Mouse (Mus musculus) skeletal muscle tissue, postnatal 0 days (tissue): ENCODE data around the gene Awat2. TPM values are rescaled to one million over a fixed set of nuclear protein-coding genes. Genes with fewer than 3 reads are reported as not detected.

ENCODE experiments used
- microRNA counts: library from miRNA; unstranded; fragments of <30 nt; microRNA quantifications from one replicate; lab custom pipeline; 2015
- microRNA-seq, 2 experiments: library from miRNA; unstranded; fragments of <30 nt; microRNA quantifications; one replicate each; pipeline ENCODE4; 2016
- polyA plus RNA-seq: library from polyadenylated mRNA; unstranded; fragments of >200 nt; fragmentation: Nextera tagmentation; extraction: Ambion mirVana; gene quantifications from 2 replicates; pipeline ENCODE4 v1.2.1, GENCODE M21; 2015

Gene Awat2
- 0.21 and 0.52 TPM in 2 replicates for polyA plus RNA-seq

GRCm38 (mm10) chrX:100442617-100443016 is at the start of gene Awat2:
TSS of gene Awat2 (minus strand) at chrX:100442717.

DNA sequence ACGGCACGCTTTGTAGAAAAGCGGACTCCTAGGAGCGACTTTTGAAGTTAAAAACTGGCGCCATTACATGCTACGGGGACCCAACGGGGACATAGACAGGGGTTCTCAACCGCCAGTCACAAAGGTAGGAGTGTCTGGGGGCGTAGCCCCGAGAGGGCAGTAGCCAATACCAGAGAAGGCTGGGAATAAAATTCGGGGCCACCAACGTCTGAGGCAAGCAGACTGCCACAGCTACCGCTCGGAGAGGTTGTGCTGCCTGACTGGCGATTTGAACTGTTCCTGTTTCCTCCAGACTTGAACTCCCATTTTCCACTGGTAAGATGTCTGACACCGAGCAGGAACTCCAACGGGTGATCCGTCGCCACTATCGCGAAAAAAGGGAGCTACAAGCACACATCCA is 13.8 kb downstream of the Awat2 start, which contains the start of gene Otud6a:
Gene Otud6a (plus strand): TSS at position 321 of the 400 bp plus-strand sequence.

MicroRNAs within 50 kb of the gene (microRNA counts, 519-probe panel; counts per million panel counts)
- microRNA mmu-miR-676 (lab: Ali Mortazavi, UCI), result 3,666 counts per million, percentile 77 among the panel's probes with 10 or more counts

Small RNA genes lying within 50 kb of the gene (microRNA-seq; reads per million reads assigned to microRNA genes)
- 1,026 to 1,168 reads per million in 2 experiments for gene Mir676

Other genes with a start within 250 kb of the Awat2 start
- not detected in 2 replicates for gene Otud6a, start 13.7 kb downstream of the Awat2 start, polyA plus RNA-seq
- 24.6 and 25.6 TPM in 2 replicates for gene Igbp1, start 51.6 kb upstream of the Awat2 start, polyA plus RNA-seq
- gene Dgat2l6, start 82.1 kb upstream of the Awat2 start, polyA plus RNA-seq, result not detected in 2 replicates
- gene Awat1, start 129.5 kb upstream of the Awat2 start, polyA plus RNA-seq, result not detected in 2 replicates
- gene P2ry4, start 152.2 kb upstream of the Awat2 start, polyA plus RNA-seq, result 0.27 TPM in 1 of 2 replicates, not detected in the other
- gene Arr3, start 162.8 kb upstream of the Awat2 start, polyA plus RNA-seq, result not detected in 2 replicates
- gene Kif4, start 183.0 kb upstream of the Awat2 start, polyA plus RNA-seq, result 3.4 and 4.0 TPM in 2 replicates
- 52.0 and 60.6 TPM in 2 replicates for gene Pdzd11, start 183.9 kb upstream of the Awat2 start, polyA plus RNA-seq